Mouse (Mus musculus) heart, postnatal 25 days (tissue): ENCODE measurements around the gene Pitpnm1. TPM values are rescaled to one million over a fixed set of nuclear protein-coding genes. Genes with fewer than 3 reads are reported as not detected.

ENCODE experiments used
- total RNA-seq, 2 experiments: library from RNA; stranded (reverse); gene quantifications; 2 replicates each; pipeline ENCODE4 v1.2.3; 2021

The Pitpnm1 gene
- total RNA-seq, 2 experiments from 2014 or later, result 20.8 to 22.1 TPM

Other genes with a start within 250 kb of the Pitpnm1 start
- gene Chka, start 248.2 kb upstream of the Pitpnm1 start, total RNA-seq, result 10 to 100 TPM in 1 of 2 experiments, 1 to 10 TPM in 1; 9.5 to 13.0 TPM
- 1 to 10 TPM; 8.9 to 9.8 TPM for gene Tcirg1, start 192.9 kb upstream of the Pitpnm1 start, total RNA-seq
- 100 to 1,000 TPM; 538 TPM for gene Ndufs8, start 187.2 kb upstream of the Pitpnm1 start, total RNA-seq
- gene Aldh3b1, start 170.2 kb upstream of the Pitpnm1 start, total RNA-seq, result 1 to 10 TPM; 1.8 TPM
- 10 to 100 TPM; 19.0 to 20.3 TPM for gene Unc93b1, start 164.8 kb upstream of the Pitpnm1 start, total RNA-seq
- 1 to 10 TPM in 1 of 2 experiments, under 1 TPM in 1; 0.60 to 1.1 TPM for gene Aldh3b3, start 141.4 kb upstream of the Pitpnm1 start, total RNA-seq
- gene Aldh3b2, start 127.7 kb upstream of the Pitpnm1 start, total RNA-seq, result under 1 TPM; 0.14 to 0.23 TPM
- 10 to 100 TPM; 20.3 to 21.5 TPM for gene Acy3, start 113.4 kb upstream of the Pitpnm1 start, total RNA-seq
- not detected for gene Tbx10, start 107.2 kb upstream of the Pitpnm1 start, total RNA-seq
- gene Nudt8, start 99.4 kb upstream of the Pitpnm1 start, total RNA-seq, result 100 to 1,000 TPM; 109 to 118 TPM
- gene Gm49405, start 99.4 kb upstream of the Pitpnm1 start, total RNA-seq, result 1 to 10 TPM; 2.0 to 2.2 TPM
- 100 to 1,000 TPM; 148 to 152 TPM for gene Doc2g, start 96.7 kb upstream of the Pitpnm1 start, total RNA-seq
- gene Ndufv1, start 87.2 kb upstream of the Pitpnm1 start, total RNA-seq, result 1,000 to 10,000 TPM; 1,136 to 1,167 TPM
- 100 to 1,000 TPM; 321 to 327 TPM for gene Gstp1, start 62.0 kb upstream of the Pitpnm1 start, total RNA-seq
- gene Gstp2, start 54.0 kb upstream of the Pitpnm1 start, total RNA-seq, result 100 to 1,000 TPM in 1 of 2 experiments, 10 to 100 TPM in 1; 87.8 to 116 TPM
- gene Gstp3, start 40.4 kb upstream of the Pitpnm1 start, total RNA-seq, result not detected
- not detected for gene Cabp2, start 18.4 kb upstream of the Pitpnm1 start, total RNA-seq
- 10 to 100 TPM; 36.6 to 45.1 TPM for gene Cdk2ap2, start 2.8 kb upstream of the Pitpnm1 start, total RNA-seq
- gene Aip, start 25.9 kb downstream of the Pitpnm1 start, total RNA-seq, result 10 to 100 TPM; 54.2 to 56.8 TPM
- gene Gpr152, start 39.8 kb downstream of the Pitpnm1 start, total RNA-seq, result not detected
- gene Cabp4, start 44.0 kb downstream of the Pitpnm1 start, total RNA-seq, result under 1 TPM in 1 of 2 experiments, not detected in 1; 0.31 TPM
- 10 to 100 TPM; 53.4 to 57.6 TPM for gene Coro1b, start 48.6 kb downstream of the Pitpnm1 start, total RNA-seq
- gene Ptprcap, start 53.6 kb downstream of the Pitpnm1 start, total RNA-seq, result 1 to 10 TPM in 1 of 2 experiments, under 1 TPM in 1; 0.94 to 1.5 TPM
- 10 to 100 TPM; 16.5 to 16.8 TPM for gene Rps6kb2, start 63.4 kb downstream of the Pitpnm1 start, total RNA-seq
- 10 to 100 TPM; 33.5 to 34.1 TPM for gene Carns1, start 75.5 kb downstream of the Pitpnm1 start, total RNA-seq
- gene Tbc1d10c, start 91.3 kb downstream of the Pitpnm1 start, total RNA-seq, result 1 to 10 TPM; 9.2 to 9.3 TPM
- 100 to 1,000 TPM; 337 TPM for gene Ppp1ca, start 92.1 kb downstream of the Pitpnm1 start, total RNA-seq
- 1 to 10 TPM; 5.3 to 5.8 TPM for gene Rad9a, start 101.7 kb downstream of the Pitpnm1 start, total RNA-seq
- gene Clcf1, start 114.2 kb downstream of the Pitpnm1 start, total RNA-seq, result 1 to 10 TPM in 1 of 2 experiments, under 1 TPM in 1; 0.94 to 2.0 TPM
- gene AC109138.7, start 114.4 kb downstream of the Pitpnm1 start, total RNA-seq, result not detected
- 10 to 100 TPM in 1 of 2 experiments, 1 to 10 TPM in 1; 9.7 to 11.1 TPM for gene Pold4, start 131.9 kb downstream of the Pitpnm1 start, total RNA-seq
- 1 to 10 TPM; 5.8 to 6.6 TPM for gene Ssh3, start 169.2 kb downstream of the Pitpnm1 start, total RNA-seq
- gene Ankrd13d, start 183.1 kb downstream of the Pitpnm1 start, total RNA-seq, result 1 to 10 TPM; 1.2 to 1.5 TPM
- 10 to 100 TPM; 49.3 to 57.9 TPM for gene Grk2, start 206.2 kb downstream of the Pitpnm1 start, total RNA-seq